Mouse (Mus musculus) heart, postnatal 0 days (tissue): Measurements from ENCODE around the gene Cnst. TPM values are rescaled to one million over a fixed set of nuclear protein-coding genes. Genes with fewer than 3 reads are reported as not detected.

Experiments
- ATAC-seq: fragments of 200-750 bp; cut with Nextera tagmentation; 2 replicates; pipeline ENCODE4 v1.8.0; 2017; ENCODE audit warnings: low read depth, moderate number of reproducible peaks, moderate library complexity; ENCODE audit not compliant: insufficient read depth
- DNase-seq: peaks from one replicate; pipeline ENCODE4 v3.0.0-alpha.2; 2016; ENCODE audit warnings: low spot score
- H3K27ac ChIP-seq: fragments of 300-500 bp; sonication (generic); 2 replicates; pipeline ENCODE4 v1.5.1; 2014; ENCODE audit warnings: low read depth, mild to moderate bottlenecking
- H3K27me3 ChIP-seq: fragments of 300-500 bp; sonication (generic); 2 replicates; pipeline ENCODE4 v1.6.1; 2014; ENCODE audit warnings: low read length, mixed read lengths; ENCODE audit not compliant: control insufficient read depth, insufficient read depth
- H3K36me3 ChIP-seq: fragments of 300-500 bp; sonication (generic); replicated peaks from 2 replicates; pipeline ENCODE4 v1.6.1; 2014; ENCODE audit warnings: low read length, mixed read lengths; ENCODE audit not compliant: control insufficient read depth, insufficient read depth
- H3K4me1 ChIP-seq: fragments of 300-500 bp; sonication (generic); 2 replicates; pipeline ENCODE4 v1.6.1; 2014; ENCODE audit warnings: antibody characterized with exemption; ENCODE audit not compliant: control insufficient read depth, insufficient read depth
- H3K4me2 ChIP-seq: fragments of 300-500 bp; sonication (generic); 2 replicates; pipeline ENCODE4 v1.6.1; 2014; ENCODE audit warnings: low read depth, mild to moderate bottlenecking, low read length, moderate library complexity
- H3K4me3 ChIP-seq: fragments of 300-500 bp; sonication (generic); 2 replicates; pipeline ENCODE4 v1.5.1; 2014; ENCODE audit warnings: low read depth, low read length
- H3K9ac ChIP-seq: fragments of 300-500 bp; sonication (generic); replicated peaks from 2 replicates; pipeline ENCODE4 v1.6.1; 2014; ENCODE audit warnings: low read depth, low read length, mixed read lengths
- H3K9me3 ChIP-seq: fragments of 300-500 bp; sonication (generic); replicated peaks from 2 replicates; pipeline ENCODE4 v1.6.1; 2016; ENCODE audit warnings: low read length; ENCODE audit not compliant: control insufficient read depth
- CTCF ChIP-seq: IDR thresholded peaks from 2 replicates; pipeline ENCODE4 v1.5.1; 2016; ENCODE audit warnings: antibody characterized with exemption, control low read depth, low read depth
- EP300 ChIP-seq: IDR thresholded peaks from 2 replicates; pipeline ENCODE4 v1.6.1; 2016; ENCODE audit warnings: antibody characterized with exemption, low read depth
- WGBS: fragments of 180-500 bp; shearing (Covaris S2); extraction: QIAGEN DNeasy Blood & Tissue Kit; methylation state at CpG from one replicate; pipeline ENCODE4 v1.1.7; 2014; 5-methylcytosine and 5-hydroxymethylcytosine counted together
- polyA plus RNA-seq: library from polyadenylated mRNA; unstranded; fragments of >200 nt; fragmentation: Nextera tagmentation; extraction: Ambion mirVana; gene quantifications from 2 replicates; pipeline ENCODE4 v1.2.1, GENCODE M21; 2015
- total RNA-seq: library from RNA; depleted of rRNA; stranded (reverse); fragments of >200 nt; gene quantifications from 2 replicates; pipeline ENCODE4 v1.2.3, GENCODE M21; 2014; ENCODE audit warnings: low replicate concordance

Gene Cnst
- total and polyA plus RNA-seq, 2 experiments from 2014 or later = 21.4 to 21.5 TPM

DNA sequence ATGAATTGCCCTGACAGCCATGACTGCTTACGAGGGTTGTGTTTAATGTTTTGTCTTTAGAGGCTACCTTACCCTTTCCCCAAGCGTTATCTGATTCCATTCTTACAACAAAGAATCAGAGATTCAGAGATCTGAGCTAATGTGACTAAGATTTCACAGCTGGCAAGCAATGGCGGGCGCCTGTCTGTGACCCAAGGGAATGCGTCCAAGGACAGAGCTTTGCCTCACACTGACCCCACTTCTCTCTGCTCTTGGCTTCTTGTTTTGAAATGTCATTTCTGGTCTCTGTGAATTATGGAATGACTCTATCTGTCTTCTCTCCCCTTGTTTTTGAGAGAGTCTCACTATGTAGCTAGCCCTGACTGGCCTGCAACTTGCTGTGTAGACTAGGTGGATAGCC, 17.8 kb downstream of the Cnst start:
- H3K4me3 ChIP-seq = no peak overlapping the region
- no peak overlapping the region for H3K9ac ChIP-seq
- H3K9me3 ChIP-seq = no peaks in the 10 kb centered on the region
- H3K27me3 ChIP-seq = no peaks in the 10 kb centered on the region
- no peak for TF ChIP-seq CTCF
- TF ChIP-seq EP300 = no peak
- peaks cover 25% of the 10 kb centered on the region for H3K4me1 ChIP-seq
- DNase-seq (no peak), ATAC-seq (no peak)
- no peak overlapping the region for H3K4me2 ChIP-seq
- WGBS = 84% methylated on average over 5 of the region's 5 CpGs
- no peak overlapping the region for H3K27ac ChIP-seq
- H3K36me3 ChIP-seq = no peaks in the 10 kb centered on the region

GRCm38 (mm10) chr1:179567558-179567957, 21.4 kb downstream of the Cnst start:
- ATAC-seq (no peak), DNase-seq (no peak)
- peaks cover 24% of the 10 kb centered on the region for H3K4me1 ChIP-seq
- no peaks in the 10 kb centered on the region for H3K36me3 ChIP-seq
- TF ChIP-seq EP300 (no peak), CTCF (no peak)
- no peak overlapping the region for H3K27ac ChIP-seq
- no peaks in the 10 kb centered on the region for H3K9me3 ChIP-seq
- no peak overlapping the region for H3K9ac ChIP-seq
- no peak overlapping the region for H3K4me2 ChIP-seq
- H3K27me3 ChIP-seq = no peaks in the 10 kb centered on the region
- no peak overlapping the region for H3K4me3 ChIP-seq
- WGBS = 74% methylated on average over 7 of the region's 7 CpGs

- 31% methylated on average over 4 of the region's 4 CpGs for WGBS
- Histone ChIP-seq H3K4me1 (peaks cover 24% of the 10 kb centered on the region), H3K4me2 (no peak overlapping the region), H3K9ac (no peak overlapping the region), H3K9me3 (no peaks in the 10 kb centered on the region), H3K27me3 (no peaks in the 10 kb centered on the region), H3K36me3 (no peaks in the 10 kb centered on the region), H3K4me3 (no peak overlapping the region), H3K27ac (0 out of 2 replicates have a peak overlapping the region, but pooled peaks have one; percentile 7)
- TF ChIP-seq CTCF = no peak
- TF ChIP-seq EP300 = no peak
- DNase-seq (no peak), ATAC-seq (peak; percentile 22; the same call in 1 of the 2 replicates)
Observed at GRCm38 (mm10) chr1:179568690-179569398, 22.7 kb downstream of the Cnst start.

DNA sequence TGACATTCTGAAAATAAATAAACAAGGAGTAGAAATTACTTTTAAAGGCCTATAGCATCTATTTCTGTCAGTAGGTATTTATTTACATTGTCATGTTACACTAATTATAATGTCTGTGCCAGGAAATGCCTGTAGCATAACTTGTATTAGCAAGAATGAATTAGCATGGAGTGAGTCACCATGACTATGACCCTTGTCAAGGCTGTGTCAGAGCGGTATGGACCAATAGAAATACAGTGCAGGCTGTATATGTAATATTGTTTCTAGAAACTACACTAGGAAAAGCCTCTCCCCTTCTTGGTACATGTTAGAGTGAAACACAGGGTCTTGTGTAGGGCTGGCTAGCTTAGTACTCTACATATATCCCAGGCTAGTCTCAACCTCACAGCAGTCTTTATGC, 24.3 kb downstream of the Cnst start:
- H3K9me3 ChIP-seq = no peaks in the 10 kb centered on the region
- WGBS = 87% methylated on average over 1 of the region's 1 CpGs
- no peak overlapping the region for H3K4me3 ChIP-seq
- H3K27ac ChIP-seq = no peak overlapping the region
- ATAC-seq (no peak), DNase-seq (no peak)
- no peak overlapping the region for H3K4me2 ChIP-seq
- H3K27me3 ChIP-seq = no peaks in the 10 kb centered on the region
- no peaks in the 10 kb centered on the region for H3K36me3 ChIP-seq
- TF ChIP-seq EP300 (no peak), CTCF (no peak)
- no peak overlapping the region for H3K9ac ChIP-seq
- peaks cover 24% of the 10 kb centered on the region for H3K4me1 ChIP-seq

- 87% methylated on average over 4 of the region's 4 CpGs for WGBS
- Histone ChIP-seq H3K9me3 (no peaks in the 10 kb centered on the region), H3K4me3 (no peak overlapping the region), H3K9ac (no peak overlapping the region), H3K27me3 (no peaks in the 10 kb centered on the region), H3K36me3 (no peaks in the 10 kb centered on the region), H3K4me1 (peaks cover 24% of the 10 kb centered on the region), H3K27ac (no peak overlapping the region), H3K4me2 (no peak overlapping the region)
- DNase-seq = no peak
- ATAC-seq = no peak
- no peak for TF ChIP-seq CTCF
- no peak for TF ChIP-seq EP300
Observed at GRCm38 (mm10) chr1:179571686-179572085, 25.5 kb downstream of the Cnst start.

DNA sequence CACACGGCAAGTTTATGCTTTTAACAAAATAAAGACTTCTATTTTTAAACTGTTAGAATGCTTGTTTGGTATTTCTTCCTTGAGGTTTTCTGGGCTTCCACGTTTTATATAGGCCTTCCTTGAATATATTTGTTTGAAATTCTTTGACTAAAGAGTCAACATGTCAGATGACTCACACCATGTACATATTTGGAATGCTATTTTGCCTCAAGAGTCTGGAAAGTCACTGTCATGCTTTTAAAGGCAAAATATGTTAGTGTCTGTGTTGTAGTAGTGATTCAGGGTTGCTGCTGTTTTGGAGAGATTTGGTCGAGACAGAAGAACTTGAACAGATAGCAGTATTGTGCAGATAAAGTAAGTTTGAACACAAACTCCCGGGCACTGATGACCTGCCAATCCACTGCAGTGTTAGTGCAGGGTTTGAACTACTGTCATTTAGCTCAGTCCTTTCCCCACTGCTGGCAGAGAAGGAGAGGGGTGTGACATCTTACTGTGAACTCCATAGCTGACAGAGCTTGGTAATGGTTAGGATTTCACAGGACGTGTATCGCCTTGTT, 27.6 kb downstream of the Cnst start:
- no peak for DNase-seq
- TF ChIP-seq EP300 (no peak), CTCF (no peak)
- WGBS = 53% methylated on average over 6 of the region's 6 CpGs
- Histone ChIP-seq H3K4me2 (no peak overlapping the region), H3K4me3 (no peak overlapping the region), H3K27me3 (no peaks in the 10 kb centered on the region), H3K9ac (no peak overlapping the region), H3K27ac (peak overlapping the region; percentile 43), H3K4me1 (peaks cover 9% of the 10 kb centered on the region), H3K36me3 (no peaks in the 10 kb centered on the region), H3K9me3 (no peaks in the 10 kb centered on the region)
- no peak for ATAC-seq
